Mouse (Mus musculus) liver, embryonic 18 days (tissue): ENCODE data around the gene Fhl3. TPM values are rescaled to one million over a fixed set of nuclear protein-coding genes. Genes with fewer than 3 reads are reported as not detected.

Source experiments
- polyA plus RNA-seq: library from polyadenylated mRNA; depleted of rRNA; stranded (reverse); fragments of >200 nt; gene quantifications from 2 replicates; pipeline ENCODE4 v1.2.3, GENCODE M21; 2012; rRNA removed

The Fhl3 gene
- polyA plus RNA-seq, result 2.8 and 3.4 TPM in 2 replicates

DNA sequence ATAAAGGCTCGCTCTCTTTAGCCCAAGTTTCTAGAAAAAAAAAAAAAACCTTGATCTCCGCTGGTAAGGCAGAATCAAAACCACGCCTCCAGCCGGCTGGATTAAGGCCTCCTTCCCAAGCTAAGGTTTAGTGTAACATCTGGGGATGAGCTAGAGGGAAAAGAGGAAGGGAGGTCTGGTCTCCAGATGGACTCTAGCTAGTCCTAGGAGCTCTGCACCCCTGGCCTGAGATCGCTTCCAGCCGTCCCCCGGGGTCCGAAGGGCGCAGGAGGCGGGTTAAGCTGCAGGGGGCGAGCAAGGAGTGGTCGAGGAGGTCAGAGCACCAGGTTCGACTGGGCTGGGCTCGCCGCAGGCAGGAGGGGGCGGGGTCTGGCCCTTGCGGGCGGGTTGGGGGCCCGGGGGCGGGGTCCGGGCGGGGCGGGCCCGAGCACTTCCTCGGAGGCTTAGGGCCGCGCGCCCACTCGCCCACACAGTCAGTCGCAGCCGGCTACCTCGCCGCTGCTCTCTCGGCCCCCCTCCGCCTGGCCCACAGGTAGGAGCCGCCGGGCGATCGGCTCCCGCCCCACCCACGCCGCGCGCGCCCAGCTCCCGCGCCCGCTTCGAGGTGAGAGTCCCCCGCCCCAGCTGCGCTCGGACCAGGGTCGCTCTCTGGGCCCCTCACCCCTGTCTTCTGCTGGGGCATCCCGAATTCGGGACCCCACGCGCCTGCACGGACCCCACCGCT lies at the start of gene Fhl3:
TSS of gene Fhl3 (plus strand) at position 454 of the 724 bp plus-strand sequence.

DNA sequence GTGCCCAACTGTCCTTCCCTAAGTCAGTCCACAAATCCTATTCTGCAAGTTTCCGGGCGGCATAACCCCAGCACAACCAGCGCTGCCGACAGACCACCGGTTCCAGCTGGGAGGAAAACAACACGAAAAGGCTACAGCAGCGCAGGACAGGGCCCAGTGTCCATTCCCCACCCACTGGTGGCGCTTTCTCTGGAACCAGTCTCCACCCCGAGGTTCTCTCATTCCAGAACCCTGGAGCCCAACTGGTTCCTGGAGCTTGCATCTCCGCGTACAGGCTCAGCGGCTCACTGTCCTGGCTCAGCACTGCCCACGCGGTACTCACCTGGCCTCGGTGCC lies 44.0 kb upstream of the Fhl3 start, which contains the start of gene Pou3f1:
TSS of gene Pou3f1 (plus strand) at position 290 of the 336 bp plus-strand sequence.

DNA sequence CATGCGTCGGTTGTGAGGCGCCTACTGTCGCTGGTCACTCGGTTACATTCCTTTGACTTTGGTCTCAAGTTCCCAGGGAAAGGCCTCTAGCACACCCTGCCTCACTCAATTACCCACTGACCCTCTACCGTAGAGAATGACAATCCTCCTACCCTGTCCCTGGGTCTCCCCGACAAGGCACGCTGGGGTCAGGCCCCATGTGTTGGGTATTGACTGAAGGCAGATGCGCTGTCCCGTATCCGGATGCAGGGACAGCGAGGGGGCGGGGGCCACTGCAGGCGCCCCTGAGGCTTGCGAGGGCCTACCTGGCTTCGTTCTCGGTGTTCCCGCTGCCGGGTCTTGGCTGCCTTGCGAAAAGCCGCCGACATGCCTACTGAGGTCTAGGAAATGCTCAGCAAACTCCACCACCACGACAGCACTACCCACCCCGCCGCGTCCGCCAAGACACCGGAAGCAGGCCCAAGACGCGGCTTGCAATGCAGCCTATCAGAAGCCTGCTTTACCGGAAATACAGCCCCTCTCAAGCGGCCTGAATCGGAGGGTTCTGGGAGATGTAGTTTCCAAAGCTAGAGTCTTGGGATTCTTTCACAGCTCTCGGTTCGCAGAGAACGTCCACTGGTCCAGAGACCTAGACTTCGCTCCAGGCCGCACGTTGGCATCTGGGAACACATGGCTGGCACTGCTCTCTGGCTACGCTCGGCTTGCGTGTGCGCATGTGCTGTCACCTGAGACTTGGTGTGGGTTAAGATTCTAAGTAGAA lies 7.2 kb upstream of the Fhl3 start, which contains the start of gene Utp11:
TSS of gene Utp11 (minus strand) at position 466 of the 760 bp plus-strand sequence.

DNA sequence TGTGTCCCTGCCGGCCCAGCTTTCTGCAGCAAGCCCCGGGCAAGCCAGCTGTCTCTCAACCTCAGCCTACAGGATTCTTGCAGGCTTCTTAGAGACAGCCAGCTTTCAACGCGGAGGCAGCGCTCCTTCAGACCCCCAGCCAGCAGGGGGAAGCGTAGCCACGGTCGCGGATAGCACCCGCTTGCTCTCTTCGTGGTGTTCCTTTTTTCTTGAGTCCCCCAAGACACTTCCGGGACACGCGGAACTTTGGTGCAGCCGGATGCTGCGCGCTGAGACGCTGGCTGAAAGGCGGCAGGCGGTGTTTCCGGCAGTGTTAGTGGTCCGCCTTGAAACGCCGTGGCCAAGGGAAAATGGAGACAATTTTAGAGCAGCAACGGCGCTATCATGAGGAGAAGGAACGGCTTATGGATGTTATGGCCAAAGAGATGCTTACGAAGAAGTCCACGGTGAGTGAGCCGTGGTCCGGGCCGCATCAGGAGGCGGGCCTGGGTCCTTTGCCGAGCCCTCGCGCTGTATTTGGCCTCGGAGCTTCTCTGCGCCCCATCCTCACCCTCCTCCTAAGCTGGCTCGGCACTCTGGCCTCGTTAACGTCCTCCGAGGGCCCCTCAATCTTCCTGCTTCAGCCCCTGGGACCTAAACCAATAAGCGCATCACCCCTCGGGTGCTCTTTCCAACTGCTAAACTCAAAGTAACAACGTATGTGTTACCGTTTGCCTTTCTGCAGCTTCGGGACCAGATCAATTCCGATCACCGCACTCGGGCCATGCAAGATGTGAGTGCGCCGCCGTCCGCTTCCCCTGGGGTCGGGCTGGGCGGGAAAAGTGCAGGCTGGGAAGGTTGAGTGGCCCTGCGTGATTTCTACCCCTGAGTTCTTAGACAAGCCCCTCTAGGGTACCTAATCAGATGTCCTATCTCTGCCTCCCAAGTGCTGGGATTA lies 14.3 kb downstream of the Fhl3 start, which contains the start of gene Sf3a3:
TSS of gene Sf3a3 (plus strand) at position 232 of the 937 bp plus-strand sequence.

DNA sequence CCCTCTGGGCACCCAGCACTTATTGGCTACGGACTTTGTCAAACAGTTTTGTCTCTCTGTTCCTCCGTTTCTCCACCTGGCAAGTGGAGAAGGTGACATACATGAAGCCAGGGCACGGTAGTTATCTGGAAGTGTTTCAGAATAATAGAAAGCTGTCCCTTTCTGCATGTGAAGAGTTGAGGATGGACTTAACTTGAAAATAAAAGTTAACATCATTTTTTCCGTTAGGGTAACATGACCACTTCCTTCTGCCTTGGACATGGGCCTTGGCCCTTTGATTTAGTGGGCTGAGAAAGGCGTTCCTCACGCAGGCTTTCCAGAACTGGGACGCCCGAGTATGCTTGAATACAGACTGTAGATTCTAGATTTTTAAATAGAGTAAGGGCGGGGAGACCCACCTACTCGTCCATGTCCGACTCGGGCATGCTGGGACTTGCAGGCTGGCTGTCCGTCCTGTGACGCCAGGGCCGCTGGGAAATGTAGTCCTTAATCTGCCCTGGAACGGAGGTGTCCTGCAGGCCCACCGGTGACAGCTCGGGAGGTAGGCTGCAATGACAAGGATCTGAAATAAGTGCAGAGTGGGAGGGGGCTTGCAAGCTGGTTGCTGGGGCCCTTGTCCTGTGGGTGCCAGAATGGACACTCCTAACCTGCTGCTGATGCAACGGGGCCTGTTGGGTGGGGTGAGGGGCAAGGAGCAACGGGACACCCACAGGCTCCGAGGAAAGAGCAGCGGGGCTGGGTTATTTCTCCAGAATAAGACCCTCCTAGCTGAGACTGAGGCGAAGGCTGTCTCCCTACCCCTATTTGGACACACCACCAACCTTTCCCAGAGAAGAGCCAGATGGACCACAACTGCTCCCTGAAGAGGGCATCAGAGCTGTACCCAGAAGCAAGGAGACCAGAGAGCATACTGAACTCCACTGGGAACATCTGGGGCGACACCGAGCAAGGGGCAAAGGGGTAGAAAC lies 41.2 kb downstream of the Fhl3 start, which contains the start of gene Inpp5b:
TSS of gene Inpp5b (plus strand) at position 475 of the 968 bp plus-strand sequence.

Other genes starting within 250 kb of the Fhl3 start
- gene 3100002H09Rik, start 89.9 kb upstream of the Fhl3 start, polyA plus RNA-seq, result not detected in 2 replicates
- not detected in 2 replicates for gene Pou3f1, start 43.9 kb upstream of the Fhl3 start, polyA plus RNA-seq
- gene Utp11, start 7.1 kb upstream of the Fhl3 start, polyA plus RNA-seq, result 13.6 and 14.1 TPM in 2 replicates
- gene Sf3a3, start 14.1 kb downstream of the Fhl3 start, polyA plus RNA-seq, result 25.6 and 27.2 TPM in 2 replicates
- gene Inpp5b, start 41.1 kb downstream of the Fhl3 start, polyA plus RNA-seq, result 22.5 and 25.6 TPM in 2 replicates
- 4.7 and 4.8 TPM in 2 replicates for gene Mtf1, start 101.4 kb downstream of the Fhl3 start, polyA plus RNA-seq
- 18.8 and 20.6 TPM in 2 replicates for gene Yrdc, start 150.0 kb downstream of the Fhl3 start, polyA plus RNA-seq
- gene 1110065P20Rik, start 150.5 kb downstream of the Fhl3 start, polyA plus RNA-seq, result 12.8 and 14.5 TPM in 2 replicates
- gene Maneal, start 161.5 kb downstream of the Fhl3 start, polyA plus RNA-seq, result 0.01 and 0.02 TPM in 2 replicates
- not detected in 2 replicates for gene Epha10, start 180.2 kb downstream of the Fhl3 start, polyA plus RNA-seq
- gene 9930104L06Rik, start 236.3 kb downstream of the Fhl3 start, polyA plus RNA-seq, result 4.1 and 5.5 TPM in 2 replicates
- gene Cdca8, start 238.6 kb downstream of the Fhl3 start, polyA plus RNA-seq, result 34.6 and 37.1 TPM in 2 replicates